Mouse (Mus musculus): Measurements from ENCODE around the gene Sim2. TPM values are rescaled to one million over a fixed set of nuclear protein-coding genes. Genes with fewer than 3 reads are reported as not detected.

The Sim2 gene
- total and polyA plus RNA-seq, 2 experiments, result not detected

GRCm38 (mm10) chr16:94140746-94141145 is 56.0 kb downstream of the Sim2 start:
- Histone ChIP-seq H3K27me3 (ENCODE audit: control insufficient read depth, insufficient read depth, low read length) (no peaks in the 10 kb centered on the region), H3K9ac (ENCODE audit: low read depth, low read length) (no peak overlapping the region), H3K79me2 (ENCODE audit: control insufficient read depth, insufficient read depth, low read length) (no peaks in the 10 kb centered on the region), H3K4me1 (ENCODE audit: control insufficient read depth, insufficient read depth, low read length) (no peaks in the 10 kb centered on the region), H3K4me3 (ENCODE audit: insufficient read depth, low read depth, low read length) (no peak overlapping the region), H3K36me3 (ENCODE audit: control insufficient read depth, insufficient read depth, low read length) (peaks cover 6% of the 10 kb centered on the region; the same call in 1 of the 2 replicates), H3K27ac (replicated peaks; ENCODE audit: insufficient read depth, low read depth, low read length) (no peak overlapping the region)
- no peak for DNase-seq (ENCODE audit: extremely low read depth, low read depth, low spot score)
- 89% methylated on average over 10 of the region's 10 CpGs for WGBS
- no peak for TF ChIP-seq CTCF (IDR thresholded peaks at IDR 0.05; ENCODE audit: low read depth, low read length)
- TF ChIP-seq POLR2A (IDR thresholded peaks at IDR 0.05; ENCODE audit: extremely low read depth, insufficient read depth, low read length), result no peak

- no peaks in the 10 kb centered on the region for H3K4me1 ChIP-seq (ENCODE audit: control insufficient read depth, insufficient read depth, low read length)
- H3K27me3 ChIP-seq (ENCODE audit: control insufficient read depth, insufficient read depth, low read length), result no peaks in the 10 kb centered on the region
- H3K9ac ChIP-seq (ENCODE audit: low read depth, low read length), result no peak overlapping the region
- DNase-seq (ENCODE audit: extremely low read depth, low read depth, low spot score), result no peak
- H3K79me2 ChIP-seq (ENCODE audit: control insufficient read depth, insufficient read depth, low read length), result no peaks in the 10 kb centered on the region
- TF ChIP-seq POLR2A (IDR thresholded peaks at IDR 0.05; ENCODE audit: extremely low read depth, insufficient read depth, low read length) (no peak), CTCF (IDR thresholded peaks at IDR 0.05; ENCODE audit: low read depth, low read length) (no peak)
- H3K4me3 ChIP-seq (ENCODE audit: insufficient read depth, low read depth, low read length), result no peak overlapping the region
- H3K27ac ChIP-seq (replicated peaks; ENCODE audit: insufficient read depth, low read depth, low read length), result no peak overlapping the region
- WGBS, result 58% methylated on average over 10 of the region's 10 CpGs
- H3K36me3 ChIP-seq (ENCODE audit: control insufficient read depth, insufficient read depth, low read length), result peaks cover 5% of the 10 kb centered on the region; the same call in 1 of the 2 replicates
Observed at GRCm38 (mm10) chr16:94143325-94143724, 58.6 kb downstream of the Sim2 start.

- WGBS, result 81% methylated on average over 11 of the region's 11 CpGs
- DNase-seq (ENCODE audit: extremely low read depth, low read depth, low spot score), result no peak
- TF ChIP-seq POLR2A (IDR thresholded peaks at IDR 0.05; ENCODE audit: extremely low read depth, insufficient read depth, low read length), result no peak
- no peak for TF ChIP-seq CTCF (IDR thresholded peaks at IDR 0.05; ENCODE audit: low read depth, low read length)
Observed at GRCm38 (mm10) chr16:94148139-94148538, 63.4 kb downstream of the Sim2 start.

GRCm38 (mm10) chr16:94150125-94151103 is 65.7 kb downstream of the Sim2 start:
- 89% methylated on average over 15 of the region's 15 CpGs for WGBS
- no peaks in the 10 kb centered on the region for H3K27me3 ChIP-seq (ENCODE audit: control insufficient read depth, insufficient read depth, low read length)
- H3K79me2 ChIP-seq (ENCODE audit: control insufficient read depth, insufficient read depth, low read length), result no peaks in the 10 kb centered on the region
- H3K27ac ChIP-seq (replicated peaks; ENCODE audit: insufficient read depth, low read depth, low read length), result no peak overlapping the region
- TF ChIP-seq POLR2A (IDR thresholded peaks at IDR 0.05; ENCODE audit: extremely low read depth, insufficient read depth, low read length), result no peak
- TF ChIP-seq CTCF (IDR thresholded peaks at IDR 0.05; ENCODE audit: low read depth, low read length), result no peak
- no peak for DNase-seq (ENCODE audit: extremely low read depth, low read depth, low spot score)
- no peaks in the 10 kb centered on the region for H3K36me3 ChIP-seq (ENCODE audit: control insufficient read depth, insufficient read depth, low read length)
- H3K4me1 ChIP-seq (ENCODE audit: control insufficient read depth, insufficient read depth, low read length), result no peaks in the 10 kb centered on the region
- no peak overlapping the region for H3K9ac ChIP-seq (ENCODE audit: low read depth, low read length)
- no peak overlapping the region for H3K4me3 ChIP-seq (ENCODE audit: insufficient read depth, low read depth, low read length)

More at GRCm38 (mm10) chr16:94148139-94148538, 63.4 kb downstream of the Sim2 start:
- Histone ChIP-seq H3K36me3 (ENCODE audit: control insufficient read depth, insufficient read depth, low read length) (no peaks in the 10 kb centered on the region), H3K27ac (replicated peaks; ENCODE audit: insufficient read depth, low read depth, low read length) (no peak overlapping the region), H3K4me1 (ENCODE audit: control insufficient read depth, insufficient read depth, low read length) (no peaks in the 10 kb centered on the region), H3K27me3 (ENCODE audit: control insufficient read depth, insufficient read depth, low read length) (no peaks in the 10 kb centered on the region), H3K4me3 (ENCODE audit: insufficient read depth, low read depth, low read length) (no peak overlapping the region), H3K79me2 (ENCODE audit: control insufficient read depth, insufficient read depth, low read length) (no peaks in the 10 kb centered on the region), H3K9ac (ENCODE audit: low read depth, low read length) (no peak overlapping the region)

GRCm38 (mm10) chr16:94155041-94155653 is 70.4 kb downstream of the Sim2 start:
- TF ChIP-seq POLR2A (IDR thresholded peaks at IDR 0.05; ENCODE audit: extremely low read depth, insufficient read depth, low read length) (no peak), CTCF (IDR thresholded peaks at IDR 0.05; ENCODE audit: low read depth, low read length) (no peak)
- no peak for DNase-seq (ENCODE audit: extremely low read depth, low read depth, low spot score)
- Histone ChIP-seq H3K4me1 (ENCODE audit: control insufficient read depth, insufficient read depth, low read length) (no peaks in the 10 kb centered on the region), H3K79me2 (ENCODE audit: control insufficient read depth, insufficient read depth, low read length) (no peaks in the 10 kb centered on the region), H3K9ac (ENCODE audit: low read depth, low read length) (no peak overlapping the region), H3K36me3 (ENCODE audit: control insufficient read depth, insufficient read depth, low read length) (no peaks in the 10 kb centered on the region), H3K4me3 (ENCODE audit: insufficient read depth, low read depth, low read length) (no peak overlapping the region), H3K27ac (replicated peaks; ENCODE audit: insufficient read depth, low read depth, low read length) (no peak overlapping the region), H3K27me3 (ENCODE audit: control insufficient read depth, insufficient read depth, low read length) (no peaks in the 10 kb centered on the region)
- 81% methylated on average over 14 of the region's 14 CpGs for WGBS

Measured in liver, adult 2 months (tissue).